Mouse (Mus musculus): ENCODE data around the gene Mpp3.
A peak's percentile ranks its signal among the peaks of the same experiment; 100 is the strongest.
"Not testable (repeated sequence)": the region's sequence is repeated elsewhere in the genome, so short reads cannot be mapped to it uniquely, and the experiment has no call there.

Gene Mpp3

DNA sequence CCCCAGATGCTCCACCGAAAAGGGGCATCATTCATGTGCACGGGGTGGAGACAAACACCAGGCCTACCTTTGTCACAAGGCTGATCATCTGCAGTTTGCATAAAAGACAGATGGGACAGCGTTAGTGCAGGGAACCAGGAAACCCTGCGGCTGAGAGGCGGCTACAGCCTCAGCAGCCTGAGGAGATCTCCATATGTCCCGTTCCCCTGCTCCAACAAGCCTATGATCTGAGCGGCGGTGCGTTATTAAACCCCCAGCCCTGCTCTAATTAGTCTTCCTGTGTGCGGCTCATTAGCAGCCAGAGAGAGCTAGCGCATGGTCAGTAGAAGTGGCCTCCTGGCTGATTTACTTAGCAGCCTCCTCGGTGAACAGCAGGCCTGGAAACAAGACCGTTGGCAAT lies 18.1 kb downstream of the Mpp3 start:
- peak; percentile 71 to 78 for DNase-seq

DNA sequence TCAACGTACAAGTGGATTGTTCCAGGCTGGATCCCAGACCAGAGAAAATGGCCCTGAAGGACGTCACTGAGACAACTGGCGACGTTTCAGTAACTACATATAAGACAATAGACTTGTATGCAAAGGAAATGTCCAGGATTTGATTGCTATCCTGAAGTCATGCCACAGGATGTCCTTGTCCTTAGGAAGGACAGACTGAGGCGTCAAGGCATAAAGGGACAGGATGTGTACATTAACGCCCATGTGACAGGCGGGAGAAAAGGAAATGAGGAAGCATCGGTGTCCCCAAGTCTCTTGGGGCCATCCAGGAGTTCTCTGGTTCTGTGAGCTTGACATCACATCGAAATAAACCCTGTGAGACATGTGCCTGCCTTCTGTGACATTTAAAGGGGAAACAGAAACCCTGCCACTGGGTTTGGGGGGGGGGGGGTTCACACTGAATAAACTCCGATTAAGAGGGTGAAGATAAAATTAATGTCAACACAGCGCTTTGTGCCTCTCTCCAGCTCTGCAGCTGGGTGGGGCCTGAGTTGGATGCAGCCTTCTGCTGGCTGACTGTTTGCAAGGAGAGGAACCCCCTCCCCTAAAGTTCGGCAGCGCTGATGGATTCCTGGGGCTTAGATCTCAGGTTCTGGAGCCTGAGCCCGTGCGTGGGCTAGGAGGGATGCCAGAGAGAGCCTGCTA lies 19.2 kb downstream of the Mpp3 start:
- no peak for DNase-seq

DNA sequence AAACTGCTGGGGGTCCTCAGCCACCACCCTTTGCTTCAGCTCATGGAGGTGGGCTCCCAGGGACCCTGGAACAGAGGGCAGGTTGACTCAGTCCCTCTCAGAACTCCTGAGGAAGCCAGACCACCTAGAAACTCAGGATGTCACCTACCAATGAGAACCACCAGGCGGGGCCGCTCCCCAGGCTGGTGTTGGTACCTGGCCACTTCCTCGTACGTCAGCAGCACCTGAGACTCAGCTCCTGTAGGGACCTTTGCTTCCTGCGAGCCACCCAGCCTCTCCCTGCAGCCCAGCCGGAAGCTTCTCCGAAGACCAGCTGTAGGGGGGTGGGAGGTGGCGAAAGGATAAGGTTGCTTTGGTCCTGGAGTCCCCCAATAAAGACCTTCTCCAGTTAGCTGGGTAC lies 19.9 kb downstream of the Mpp3 start:
- DNase-seq: no peak

DNA sequence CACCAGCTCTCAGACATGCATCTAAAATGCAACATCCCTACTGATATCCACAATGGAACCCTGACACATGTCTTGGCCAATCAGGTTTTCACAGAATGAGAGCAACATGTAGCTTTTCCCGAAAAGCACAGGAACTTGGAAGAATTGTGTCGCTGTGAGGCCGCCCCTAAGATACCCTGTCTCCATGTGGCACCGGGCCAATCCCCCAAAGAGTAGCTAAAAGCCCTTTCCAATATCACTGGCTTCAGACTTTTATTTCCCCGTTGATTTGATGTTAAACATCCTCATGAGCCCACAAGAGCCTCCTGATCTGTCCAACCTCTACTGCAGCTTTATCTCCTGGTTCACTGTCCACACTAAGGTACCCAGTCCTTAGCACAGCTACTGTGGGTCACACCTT lies 21.6 kb downstream of the Mpp3 start:
- DNase-seq: no peak

DNA sequence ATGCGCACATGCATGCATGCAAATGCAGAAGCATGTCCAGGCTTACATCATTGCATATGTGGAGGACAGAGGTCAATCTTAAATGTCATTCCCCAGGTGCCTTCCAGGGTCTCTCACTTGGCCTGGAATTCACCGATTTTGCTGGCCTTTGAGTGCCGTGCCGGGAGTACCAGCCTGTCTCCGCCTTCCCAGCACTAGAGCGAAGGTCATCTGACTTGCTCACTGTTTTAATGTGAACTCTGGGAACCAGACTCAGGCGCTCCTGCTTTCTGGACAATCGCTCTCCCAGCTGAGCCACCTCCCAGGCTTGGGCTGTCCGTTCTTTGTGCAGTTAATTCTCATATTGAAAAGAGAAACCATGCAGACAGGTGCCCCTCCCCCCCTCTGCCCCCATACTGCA lies 22.0 kb downstream of the Mpp3 start:
- DNase-seq: no peak

DNA sequence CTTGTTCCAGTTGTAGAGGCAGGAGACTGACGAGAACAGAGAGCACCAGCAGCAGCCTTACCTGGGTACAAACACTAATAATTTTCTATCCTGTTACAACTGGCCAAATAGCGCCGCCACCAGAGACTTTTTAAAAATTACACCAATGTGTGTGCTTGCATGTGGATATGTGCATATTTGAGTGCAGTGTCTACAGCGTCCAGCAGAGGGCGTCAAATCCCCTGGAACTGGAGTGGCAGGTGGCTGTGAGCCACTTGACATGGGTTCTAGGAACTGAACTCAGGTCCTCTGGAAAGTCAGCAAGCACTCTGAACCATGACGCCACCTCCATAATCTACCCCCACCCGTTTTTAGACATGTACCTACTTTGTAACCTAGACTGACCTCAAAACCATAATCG lies 24.0 kb downstream of the Mpp3 start:
- no peak for DNase-seq

DNA sequence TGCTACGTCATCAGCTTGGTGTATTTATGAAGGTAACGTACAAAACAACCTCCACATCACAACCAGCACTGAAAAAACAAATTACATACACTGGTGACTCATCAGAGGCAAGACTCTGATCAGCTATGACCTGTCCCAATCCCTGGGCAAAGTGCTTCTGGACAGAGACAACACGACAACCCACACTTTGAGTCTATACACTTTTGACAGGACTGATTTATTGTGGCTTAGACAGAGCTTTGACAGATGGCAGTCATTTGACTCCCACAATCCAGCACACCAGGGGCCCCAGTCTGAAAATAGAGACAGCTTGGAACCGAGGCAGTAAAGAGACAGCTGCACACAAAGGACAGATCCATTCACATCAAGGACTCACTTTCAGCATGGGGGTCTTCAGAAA lies 28.8 kb downstream of the Mpp3 start:
- no peak for DNase-seq

DNA sequence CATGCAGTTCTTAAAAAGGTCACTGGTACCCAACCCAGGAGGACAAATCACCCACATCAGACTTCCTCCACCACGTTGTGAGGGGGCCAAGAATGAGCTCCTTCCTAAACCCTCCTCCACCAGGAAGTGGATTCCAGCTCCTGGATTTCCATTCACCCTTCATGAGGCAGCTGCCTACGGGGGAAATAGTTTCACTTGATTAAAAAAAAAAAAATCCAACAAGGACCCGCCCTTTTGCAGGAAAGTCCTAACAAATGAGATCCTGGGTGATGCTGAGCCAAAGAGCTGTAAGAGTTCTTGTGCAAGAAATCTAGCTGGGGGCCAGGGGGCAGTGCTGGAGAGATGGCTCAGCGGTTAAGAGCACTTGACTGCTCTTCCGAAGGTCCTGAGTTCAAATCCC lies 30.0 kb downstream of the Mpp3 start:
- no peak for DNase-seq

DNA sequence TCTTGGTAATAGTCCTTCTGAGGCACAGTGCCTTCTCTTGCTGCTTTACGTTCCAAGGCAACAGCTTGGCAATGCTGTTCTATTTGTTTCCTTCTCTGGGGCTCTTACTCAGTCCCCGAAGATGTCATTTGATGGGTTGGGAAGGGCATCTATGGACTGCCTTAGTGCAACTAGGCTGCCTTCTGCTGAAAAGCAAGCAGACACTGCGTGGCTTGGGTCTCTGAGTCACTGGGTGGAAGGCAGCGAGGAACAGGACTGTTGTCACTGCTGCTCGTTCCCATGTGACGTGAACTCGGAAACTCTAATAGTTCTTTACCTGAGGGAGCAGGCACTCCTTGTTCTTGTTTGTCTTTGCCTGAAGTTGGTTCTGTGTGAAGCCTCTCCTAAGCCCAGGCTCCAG lies 32.3 kb downstream of the Mpp3 start:
- no peak for DNase-seq

DNA sequence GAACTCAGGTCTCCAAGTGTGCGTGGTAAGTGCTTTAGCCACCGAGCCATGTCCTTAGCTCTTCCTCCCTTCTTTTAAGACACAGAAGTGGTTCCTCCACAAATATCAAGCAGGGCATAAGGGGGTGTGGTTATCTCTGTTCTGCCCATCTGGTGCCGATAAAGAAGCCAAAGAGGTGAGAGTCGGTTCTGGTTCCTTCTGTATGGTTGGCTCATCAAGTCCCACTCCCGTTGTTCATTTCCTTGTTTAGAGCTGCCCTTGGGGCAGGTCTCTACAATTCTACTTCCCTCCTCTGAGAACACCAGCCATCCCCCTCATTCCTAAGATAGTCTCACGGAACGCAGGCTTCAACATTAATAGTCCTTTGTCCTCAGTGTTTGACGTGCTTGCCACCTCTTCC lies 34.2 kb downstream of the Mpp3 start:
- DNase-seq: no peak

DNA sequence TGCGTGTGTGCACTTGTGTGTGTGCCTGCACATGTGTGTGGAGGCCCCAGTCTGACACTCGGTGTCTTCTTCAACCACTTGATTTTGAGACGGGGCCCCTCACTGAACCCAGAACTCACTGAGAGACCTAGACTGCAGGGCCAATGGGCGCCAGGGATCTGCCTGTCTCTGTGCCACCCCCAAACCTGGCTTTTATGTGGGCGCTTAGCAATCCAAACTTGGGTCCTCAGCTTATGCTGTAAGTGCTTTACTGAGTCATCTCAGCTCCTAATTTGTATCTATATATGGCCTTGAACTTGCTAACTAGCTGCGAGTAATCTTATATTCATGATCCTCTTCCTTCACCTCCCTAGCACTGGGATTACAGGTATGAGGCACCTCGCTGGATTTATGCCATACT lies 35.9 kb downstream of the Mpp3 start:
- DNase-seq: no peak

DNA sequence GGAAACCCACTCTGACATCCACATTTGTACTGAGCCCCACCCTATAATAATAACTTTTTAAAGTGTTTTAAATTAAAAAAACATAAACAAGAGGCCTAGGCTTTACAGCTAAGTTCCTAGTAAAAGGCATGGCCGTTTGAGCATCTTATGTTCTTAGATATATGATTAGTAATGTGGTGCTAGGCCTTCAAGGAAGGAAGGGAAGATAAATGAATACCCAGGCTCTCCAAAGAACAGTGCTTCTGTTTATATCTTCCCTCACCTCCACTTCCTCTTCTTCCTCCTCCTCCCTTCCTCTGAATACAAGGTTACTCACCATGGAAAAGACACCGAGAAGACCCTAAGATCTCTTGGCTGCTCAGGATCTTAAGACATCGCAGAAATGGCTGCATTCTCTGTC lies 36.4 kb downstream of the Mpp3 start:
- no peak for DNase-seq

DNA sequence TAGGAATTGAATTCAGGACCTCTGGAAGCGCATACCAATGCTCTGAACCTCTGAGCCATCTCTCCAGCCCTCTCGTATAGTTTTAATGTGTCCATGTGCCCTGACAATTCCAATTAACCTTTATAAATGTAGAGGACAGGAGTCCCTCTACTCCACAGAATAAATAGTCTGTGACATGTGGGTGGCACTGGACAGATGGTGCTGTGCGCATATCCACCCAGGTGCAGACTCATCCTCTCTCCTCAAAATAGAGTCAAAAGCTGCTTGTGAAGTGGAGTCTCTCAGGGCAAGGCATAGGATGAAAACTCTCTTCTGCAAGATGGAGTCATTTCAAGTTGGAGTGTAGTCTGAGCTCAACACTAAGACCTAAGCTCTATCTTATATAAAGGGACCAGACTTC lies 38.0 kb downstream of the Mpp3 start:
- no peak for DNase-seq

DNA sequence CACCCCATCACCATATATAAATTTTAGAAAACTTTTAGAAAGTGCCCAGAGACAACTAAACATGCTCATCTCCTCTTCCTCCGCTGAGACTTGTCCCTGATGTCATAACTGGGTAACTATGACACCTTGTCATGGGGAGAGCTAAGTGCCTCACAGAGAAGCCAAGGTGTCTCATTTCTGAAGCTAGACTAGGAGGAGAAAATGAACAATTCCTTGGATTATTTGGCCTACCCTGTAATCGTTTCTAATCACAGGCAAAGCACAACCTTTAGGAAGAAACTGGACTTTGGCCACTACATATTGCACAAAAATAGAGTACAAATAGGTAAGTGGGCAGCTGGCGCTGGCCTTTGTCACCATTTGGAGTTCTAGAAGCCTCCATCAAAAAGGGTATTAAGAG lies 41.3 kb downstream of the Mpp3 start, which contains the start of gene Dusp3:
TSS of gene Dusp3 (minus strand) at position 101 of the 400 bp plus-strand sequence.
- DNase-seq: no peak

DNA sequence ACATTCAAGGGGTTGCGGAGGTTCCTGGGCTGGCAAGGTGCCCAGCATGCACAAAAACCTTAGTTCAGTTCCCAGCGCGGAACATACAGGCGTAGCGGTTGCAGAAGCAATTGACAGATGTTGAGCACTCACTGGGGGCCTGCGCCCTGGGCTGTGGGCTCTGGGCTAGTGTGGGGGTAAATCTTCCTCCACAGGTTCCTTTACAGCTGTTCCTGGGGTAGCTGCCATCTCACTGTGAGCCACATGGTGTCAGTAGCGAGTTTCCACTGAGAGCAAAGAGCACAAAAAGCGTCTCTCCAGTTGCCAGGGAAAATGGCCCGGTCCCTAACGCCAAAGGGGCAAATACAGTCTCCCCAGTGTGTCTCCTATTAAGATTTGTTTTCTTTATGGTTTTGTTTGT lies 42.3 kb downstream of the Mpp3 start:
- DNase-seq: peak; percentile 89 to 90

DNA sequence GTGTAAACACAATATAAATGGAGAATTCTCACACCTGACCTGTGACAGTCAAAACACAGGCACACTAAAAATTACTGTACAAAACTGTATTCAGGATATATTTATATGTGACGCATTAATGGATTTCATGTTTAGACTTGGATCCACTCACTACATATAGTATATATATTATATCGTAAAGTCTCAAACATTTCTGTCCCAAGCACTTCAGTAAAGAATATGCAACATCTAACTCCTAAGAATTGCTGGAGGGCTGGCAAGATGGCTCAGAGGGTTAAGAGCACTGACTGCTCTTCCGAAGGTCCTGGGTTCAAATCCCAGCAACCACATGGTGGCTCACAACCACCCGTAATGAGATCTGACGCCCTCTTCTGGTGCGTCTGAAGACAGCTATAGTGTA lies 42.8 kb downstream of the Mpp3 start:
- not testable (repeated sequence) for DNase-seq

DNA sequence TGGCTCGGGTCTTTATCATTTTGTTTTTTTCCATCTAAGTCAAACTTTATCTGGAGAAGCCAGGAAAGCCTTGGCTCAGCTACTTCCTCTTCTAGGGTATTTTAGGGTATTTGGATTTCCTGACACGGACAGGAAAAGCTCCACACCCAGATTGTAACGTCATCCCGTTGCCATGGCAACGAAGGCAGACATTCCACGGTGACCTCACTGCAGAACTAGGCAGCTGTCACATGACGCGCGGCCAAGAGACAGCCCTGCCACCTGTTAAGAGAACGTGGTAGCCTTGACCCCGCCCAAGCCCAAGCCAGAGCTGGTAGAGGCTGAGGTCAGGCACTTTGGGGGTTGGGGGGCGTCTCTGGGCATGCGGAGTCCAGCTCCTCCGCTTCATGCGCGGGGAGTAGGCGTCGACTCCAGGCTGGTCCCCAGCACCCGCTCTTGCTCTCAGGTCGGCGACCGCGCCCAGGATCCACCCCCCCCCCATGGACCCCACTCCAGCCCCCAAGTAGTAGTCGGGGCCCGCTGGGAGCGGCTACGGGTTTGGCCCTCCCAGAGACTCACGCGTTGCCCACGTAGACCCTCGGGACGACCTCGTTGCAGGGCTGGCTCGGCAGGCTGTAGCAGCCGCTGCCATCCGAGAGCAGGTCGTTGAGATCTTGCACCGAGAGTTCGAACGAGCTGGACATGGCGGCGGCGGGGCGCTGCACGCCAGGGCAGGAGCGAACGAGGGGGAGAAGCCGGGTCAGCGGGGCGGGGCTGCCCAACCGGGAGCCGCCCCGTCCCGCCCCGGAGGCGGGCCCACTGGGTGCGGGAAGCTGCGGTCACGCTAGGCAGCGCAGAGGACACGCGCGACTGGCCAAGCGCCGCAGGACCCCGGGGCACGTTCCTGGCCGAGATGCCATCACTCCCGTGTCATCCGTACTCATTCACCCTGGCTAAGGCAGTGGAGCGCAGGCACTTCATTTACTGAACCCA lies 43.9 kb downstream of the Mpp3 start, which contains the start of gene Cfap97d1:
TSS of gene Cfap97d1 (plus strand) at position 226 of the 972 bp plus-strand sequence.
- DNase-seq: peak; percentile 96 to 98

DNA sequence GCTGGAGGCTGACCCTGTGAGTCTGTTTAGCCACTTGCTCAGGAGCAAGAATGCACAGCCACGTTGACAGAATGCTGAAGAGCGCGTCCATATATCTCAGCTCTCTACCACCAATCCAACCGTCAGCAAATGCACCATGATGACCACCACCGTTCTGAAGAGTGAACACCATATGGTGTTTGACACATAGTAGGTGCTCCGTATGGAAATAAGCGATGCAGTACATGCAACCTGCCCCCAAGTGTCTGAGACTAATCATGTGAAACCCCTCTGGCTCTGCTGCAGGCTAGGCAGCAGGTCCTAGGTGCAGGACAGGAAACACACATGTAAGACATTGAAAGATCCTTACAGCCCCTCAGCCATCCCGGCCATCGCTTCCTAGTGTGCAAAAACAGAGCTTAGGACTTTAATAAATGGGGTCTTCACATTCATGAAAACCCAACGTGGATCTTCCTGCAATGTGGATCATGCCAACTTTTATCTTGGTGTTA lies 44.8 kb downstream of the Mpp3 start:
- no peak for DNase-seq

DNA sequence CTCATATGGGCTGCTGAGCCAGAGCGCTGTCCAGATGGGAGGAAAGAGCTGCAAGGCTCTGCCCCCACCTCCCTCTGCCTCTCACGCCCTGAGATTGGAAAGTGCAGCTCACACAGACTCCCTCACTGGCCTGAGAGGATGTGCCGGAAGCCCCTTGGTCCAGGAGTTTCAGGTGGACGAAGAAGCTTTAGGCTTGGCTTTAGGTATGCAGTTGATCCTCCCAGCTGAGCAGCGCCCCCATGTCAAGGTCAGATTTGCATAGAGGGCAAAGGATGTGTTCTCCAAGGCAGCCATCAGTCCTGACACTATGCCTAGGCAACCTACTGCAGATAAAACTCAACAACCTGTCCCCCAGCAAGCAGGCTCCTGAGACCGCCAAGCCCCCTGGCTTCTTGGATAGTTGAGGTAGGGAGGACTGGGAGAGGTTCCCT lies 45.3 kb downstream of the Mpp3 start:
- peak in 1 of 2 experiments; percentile 26 for DNase-seq

DNA sequence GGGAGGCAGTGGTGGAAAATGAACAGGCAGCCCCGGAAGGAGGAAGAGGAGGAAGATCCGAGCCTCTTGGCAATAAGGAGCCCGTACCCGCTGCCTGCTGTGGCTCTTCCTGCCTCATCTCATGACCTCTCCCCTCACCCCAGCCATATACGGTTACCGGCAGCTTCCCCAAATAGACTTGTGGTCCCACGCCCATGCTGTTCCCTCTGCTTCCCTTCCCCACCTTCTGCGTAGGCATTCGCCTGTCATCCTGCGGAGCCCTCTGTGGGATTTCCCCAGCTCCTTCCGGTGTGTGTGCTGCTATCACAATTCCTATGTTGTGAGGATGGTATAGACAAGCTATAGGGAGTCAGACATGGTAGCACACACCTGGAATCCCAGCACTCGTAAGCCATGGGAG lies 46.4 kb downstream of the Mpp3 start:
- no peak for DNase-seq

DNA sequence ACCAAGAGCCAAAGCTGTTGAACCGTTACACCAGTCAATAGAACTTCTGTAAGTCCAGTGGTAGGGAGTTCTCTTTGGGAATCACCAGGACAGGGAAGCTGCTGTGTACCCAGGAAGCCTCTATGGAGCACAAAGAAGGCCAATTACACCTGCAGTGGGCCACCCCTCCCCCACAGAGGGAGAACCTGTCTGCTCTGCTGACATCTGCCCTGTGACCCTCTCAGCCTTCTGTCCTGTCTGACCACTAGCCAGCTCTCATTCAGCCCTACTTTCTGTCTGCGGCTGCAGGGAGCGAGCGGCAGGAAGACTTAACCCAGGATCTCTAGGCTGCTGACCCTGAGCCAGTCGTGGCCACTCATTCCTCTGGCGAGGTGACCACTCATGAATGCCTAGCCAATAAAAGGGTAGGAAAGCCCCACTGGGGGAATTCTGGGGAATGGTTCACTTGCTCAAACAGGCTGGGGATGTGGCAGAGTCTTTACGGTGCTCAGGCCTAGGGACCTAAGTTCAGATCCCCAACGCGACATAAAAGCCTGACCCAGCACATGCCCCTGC lies 47.6 kb downstream of the Mpp3 start:
- no peak for DNase-seq

DNA sequence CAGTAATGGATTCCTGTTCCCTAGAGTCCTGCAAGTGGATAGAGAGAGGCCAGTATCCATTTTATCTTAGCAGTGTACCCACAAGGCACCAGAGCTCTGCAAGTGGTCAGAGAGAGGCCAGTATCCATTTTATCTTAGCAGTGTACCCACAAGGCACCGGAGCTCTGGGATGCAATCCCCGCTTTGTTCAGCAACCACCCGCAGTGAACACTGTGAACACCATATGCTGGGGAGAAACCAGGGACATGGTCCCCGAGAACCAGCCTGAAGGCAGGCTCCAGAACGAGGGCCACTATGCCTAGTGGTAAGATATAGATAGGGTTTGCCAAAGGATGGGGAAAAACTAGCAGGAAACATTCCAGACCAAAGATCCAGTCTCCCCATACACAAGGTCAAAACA lies 49.1 kb downstream of the Mpp3 start:
- DNase-seq: peak; percentile 45 to 58

DNA sequence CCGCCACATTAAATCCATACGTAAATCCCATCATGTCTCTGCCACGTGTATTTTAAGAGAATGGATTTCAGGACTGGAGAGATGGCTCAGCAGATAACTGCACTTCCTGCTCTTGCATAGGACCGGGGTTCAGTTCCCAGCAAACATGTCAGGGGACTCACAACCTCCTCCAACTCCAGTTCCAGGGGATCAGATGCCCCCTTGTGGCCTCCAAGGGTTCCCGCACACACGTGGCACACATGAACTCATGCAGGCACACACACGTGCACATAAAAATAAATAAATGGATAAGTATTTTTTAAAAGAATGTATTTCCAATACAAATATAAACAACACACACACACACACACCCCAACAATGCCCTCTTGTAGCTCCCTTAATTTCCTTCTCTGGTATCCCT lies 51.3 kb downstream of the Mpp3 start:
- DNase-seq: no peak

DNA sequence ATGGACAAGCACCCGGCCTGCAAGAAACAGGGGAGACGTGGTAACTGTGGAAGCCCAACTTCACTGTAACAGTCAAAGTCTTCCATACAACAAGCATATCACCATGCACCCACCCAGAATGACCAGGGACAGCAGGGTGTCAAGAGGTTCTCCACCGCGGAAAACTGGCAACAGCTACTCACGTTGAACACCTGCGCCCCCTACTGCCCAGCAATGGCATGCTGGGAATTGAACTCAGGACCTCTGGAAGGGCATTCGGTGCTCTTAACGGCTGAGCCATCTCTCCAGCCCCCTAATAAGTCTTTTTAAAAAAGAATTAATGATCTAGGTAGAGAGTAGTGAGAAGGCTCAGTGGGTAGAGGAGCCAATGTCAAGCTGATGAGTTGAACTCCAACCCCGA lies 53.3 kb downstream of the Mpp3 start:
- peak; percentile 38 to 59 for DNase-seq

Data from cerebellum, adult 18-20 months (tissue).